Mouse (Mus musculus) MEL (cell line): ENCODE measurements at regions not wholly inside any gene's neighbourhood (a gene's known extent, or its start where the extent isn't known, plus 50 kb on each side); places are given as distances from the start of the nearest gene placed in this dataset.

Experiments used
- DNase-seq: peaks from one replicate; pipeline ENCODE4 v3.0.0; 2011; ENCODE audit warnings: low read depth, low spot score
- H3K27ac ChIP-seq: 2 replicates; pipeline ENCODE4 v1.5.1; 2012; ENCODE audit warnings: low read depth, mild to moderate bottlenecking, control low read depth, low read length, moderate library complexity; ENCODE audit not compliant: control insufficient read depth
- H3K27me3 ChIP-seq, 2 experiments: fragments of 150-350 bp in 1 of 2; sonication (generic) in 1 of 2; 2 replicates each; pipeline ENCODE4 v1.6.1; 2012; ENCODE audit warnings: low read length in 2 of 2, mild to moderate bottlenecking in 2 of 2, improper control_type of control experiment in 1 of 2, moderate library complexity in 1 of 2; ENCODE audit not compliant: insufficient read depth in 2 of 2, control insufficient read depth in 1 of 2
- H3K36me3 ChIP-seq, 2 experiments: 2 replicates each; pipeline ENCODE4 v1.6.1; 2012 to 2014; ENCODE audit warnings: low read length in 2 of 2, improper control_type of control experiment in 1 of 2, inconsistent platforms in 1 of 2, mild to moderate bottlenecking in 1 of 2; ENCODE audit not compliant: insufficient read depth in 2 of 2, control insufficient read depth in 1 of 2
- H3K4me1 ChIP-seq, 2 experiments: fragments of 150-350 bp in 1 of 2; sonication (generic) in 1 of 2; 2 replicates each; pipeline ENCODE4 v1.6.1; 2012; ENCODE audit warnings: low read length in 2 of 2, improper control_type of control experiment in 1 of 2, mild to moderate bottlenecking in 1 of 2; ENCODE audit not compliant: insufficient read depth in 2 of 2, control insufficient read depth in 1 of 2
- H3K4me3 ChIP-seq, 2 experiments: fragments of 150-350 bp in 1 of 2; sonication (generic) in 1 of 2; 2 replicates each; pipeline ENCODE4 v1.5.1; 2012; ENCODE audit warnings: low read depth in 2 of 2, low read length in 2 of 2, mild to moderate bottlenecking in 2 of 2, moderate library complexity in 2 of 2, control low read depth in 1 of 2, improper control_type of control experiment in 1 of 2; ENCODE audit not compliant: control insufficient read depth in 1 of 2, insufficient read depth in 1 of 2
- H3K79me2 ChIP-seq: 2 replicates; pipeline ENCODE4 v1.6.1; 2012; ENCODE audit warnings: mild to moderate bottlenecking, low read length, moderate library complexity; ENCODE audit not compliant: control insufficient read depth, poor library complexity, insufficient read depth
- H3K9ac ChIP-seq: 2 replicates; pipeline ENCODE4 v1.6.1; 2012; ENCODE audit warnings: low read depth, mild to moderate bottlenecking, control low read depth, low read length, moderate library complexity; ENCODE audit not compliant: control insufficient read depth, poor library complexity, severe bottlenecking
- H3K9me3 ChIP-seq: fragments of 150-350 bp; sonication (generic); replicated peaks from 2 replicates; pipeline ENCODE4 v1.6.1; 2012; ENCODE audit warnings: mild to moderate bottlenecking, low read length, improper control_type of control experiment, moderate library complexity; ENCODE audit not compliant: insufficient read depth
- CTCF ChIP-seq, 3 experiments: IDR thresholded peaks in 2 of 3; conservative IDR thresholded peaks in 1 of 3; 2 replicates each; pipeline ENCODE4 v1.5.1; 2011 to 2012; ENCODE audit warnings: low read length in 3 of 3, low read depth in 2 of 3, mild to moderate bottlenecking in 2 of 3, improper control_type of control experiment in 1 of 3, inconsistent platforms in 1 of 3, mixed read lengths in 1 of 3, moderate library complexity in 1 of 3; ENCODE audit not compliant: control insufficient read depth in 1 of 3, insufficient read depth in 1 of 3, poor library complexity in 1 of 3, severe bottlenecking in 1 of 3
- E2F4 ChIP-seq: IDR thresholded peaks from 2 replicates; pipeline ENCODE4 v1.6.1; 2011; ENCODE audit warnings: low read depth, low read length, improper control_type of control experiment, borderline replicate concordance
- ELF1 ChIP-seq: IDR thresholded peaks from 2 replicates; pipeline ENCODE4 v1.6.1; 2014; ENCODE audit warnings: low read depth, mild to moderate bottlenecking, inconsistent platforms, low read length, improper control_type of control experiment, moderate library complexity
- ETS1 ChIP-seq: IDR thresholded peaks from 2 replicates; pipeline ENCODE4 v1.6.1; 2012; ENCODE audit warnings: low read depth, mild to moderate bottlenecking, inconsistent platforms, low read length, improper control_type of control experiment, moderate library complexity
- GABPA ChIP-seq: IDR thresholded peaks from 2 replicates; pipeline ENCODE4 v1.6.1; 2012; ENCODE audit warnings: low read depth, mild to moderate bottlenecking, inconsistent platforms, low read length, improper control_type of control experiment, moderate library complexity
- MAX ChIP-seq: IDR thresholded peaks from 2 replicates; pipeline ENCODE4 v1.6.1; 2011; ENCODE audit warnings: low read length, improper control_type of control experiment
- MXI1 ChIP-seq: IDR thresholded peaks from 2 replicates; pipeline ENCODE4 v1.6.1; 2011; ENCODE audit warnings: mild to moderate bottlenecking, low read depth, low read length, improper control_type of control experiment
- RAD21 ChIP-seq: IDR thresholded peaks from 2 replicates; pipeline ENCODE4 v1.6.1; 2011; ENCODE audit warnings: mild to moderate bottlenecking, low read depth, low read length, improper control_type of control experiment
- RCOR1 ChIP-seq: IDR thresholded peaks from 2 replicates; pipeline ENCODE4 v1.6.1; 2012; ENCODE audit warnings: low read depth, mild to moderate bottlenecking, inconsistent platforms, low read length, improper control_type of control experiment
- SMC3 ChIP-seq: IDR thresholded peaks from 2 replicates; pipeline ENCODE4 v1.6.1; 2011; ENCODE audit warnings: low read depth, low read length, improper control_type of control experiment
- TAL1 ChIP-seq: IDR thresholded peaks from 2 replicates; pipeline ENCODE4 v1.6.1; 2012; ENCODE audit warnings: mild to moderate bottlenecking, inconsistent platforms, low read length, moderate library complexity, mixed read lengths
- TBP ChIP-seq: IDR thresholded peaks from 2 replicates; pipeline ENCODE4 v1.8.0; 2011; ENCODE audit warnings: low read depth, low read length, improper control_type of control experiment
- TCF12 ChIP-seq: IDR thresholded peaks from 2 replicates; pipeline ENCODE4 v1.6.1; 2014; ENCODE audit warnings: low read depth, mild to moderate bottlenecking, inconsistent platforms, low read length, improper control_type of control experiment, moderate library complexity
- UBTF ChIP-seq: IDR thresholded peaks from 2 replicates; pipeline ENCODE4 v1.6.1; 2012; ENCODE audit warnings: low read depth, mild to moderate bottlenecking, inconsistent platforms, low read length, improper control_type of control experiment, moderate library complexity, borderline replicate concordance; ENCODE audit not compliant: insufficient read depth
- USF2 ChIP-seq, 2 experiments: IDR thresholded peaks; 2 replicates each; pipeline ENCODE4 v1.6.1; 2011 to 2012; ENCODE audit warnings: improper control_type of control experiment in 2 of 2, low read length in 2 of 2, borderline replicate concordance in 1 of 2, inconsistent platforms in 1 of 2, low read depth in 1 of 2, mild to moderate bottlenecking in 1 of 2; ENCODE audit not compliant: insufficient read depth in 1 of 2
- ZMIZ1 ChIP-seq: IDR thresholded peaks from 2 replicates; pipeline ENCODE4 v1.6.1; 2012; ENCODE audit warnings: low read depth, mild to moderate bottlenecking, inconsistent platforms, low read length, improper control_type of control experiment, moderate library complexity
- ZNF384 ChIP-seq: IDR thresholded peaks from 2 replicates; pipeline ENCODE4 v1.6.1; 2012; ENCODE audit warnings: low read depth, mild to moderate bottlenecking, inconsistent platforms, low read length, improper control_type of control experiment

DNA sequence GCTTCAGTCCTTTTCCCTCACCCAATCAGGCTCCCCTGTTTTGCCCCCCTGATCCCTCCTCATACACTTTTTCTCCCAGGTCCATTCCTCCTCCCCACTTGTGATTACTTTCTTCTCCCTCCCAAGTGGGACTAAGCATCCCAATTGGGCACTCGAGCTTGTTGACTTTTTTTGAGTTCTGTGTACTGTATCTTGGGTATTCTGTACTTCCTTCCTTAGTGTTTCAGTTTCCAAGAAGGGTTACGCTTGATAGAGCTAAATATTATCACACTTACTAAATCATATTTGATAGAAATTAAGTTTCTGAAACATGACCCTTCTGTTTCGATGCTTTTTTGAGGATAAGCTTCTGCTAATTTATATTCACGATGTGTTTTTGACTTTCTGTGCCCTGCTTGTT lies 662.7 kb upstream of the Ddx18 start:
- no peak overlapping the region for H3K4me3 ChIP-seq
- H3K27ac ChIP-seq = no peak overlapping the region
- no peak for DNase-seq
- H3K9me3 ChIP-seq = no peaks in the 10 kb centered on the region
- H3K27me3 ChIP-seq = no peaks in the 10 kb centered on the region
- H3K9ac ChIP-seq = no peak overlapping the region
- TF ChIP-seq ETS1 (no peak), ELF1 (no peak), E2F4 (no peak), TBP (no peak), SMC3 (no peak), ZNF384 (no peak), CTCF (IDR thresholded peaks at IDR 0.05 in 2 of 3, conservative IDR thresholded peaks at IDR 0.05 in 1 of 3; ENCODE audit: control insufficient read depth in 1 of 3, insufficient read depth in 1 of 3, low read depth in 2 of 3, low read length in 3 of 3, poor library complexity in 1 of 3, severe bottlenecking in 1 of 3) (no peak), MXI1 (no peak), TCF12 (no peak), MAX (no peak), RAD21 (no peak), RCOR1 (no peak), TAL1 (no peak), UBTF (no peak)
- H3K36me3 ChIP-seq = no peaks in the 10 kb centered on the region
- no peaks in the 10 kb centered on the region for H3K79me2 ChIP-seq
- H3K4me1 ChIP-seq = no peaks in the 10 kb centered on the region

DNA sequence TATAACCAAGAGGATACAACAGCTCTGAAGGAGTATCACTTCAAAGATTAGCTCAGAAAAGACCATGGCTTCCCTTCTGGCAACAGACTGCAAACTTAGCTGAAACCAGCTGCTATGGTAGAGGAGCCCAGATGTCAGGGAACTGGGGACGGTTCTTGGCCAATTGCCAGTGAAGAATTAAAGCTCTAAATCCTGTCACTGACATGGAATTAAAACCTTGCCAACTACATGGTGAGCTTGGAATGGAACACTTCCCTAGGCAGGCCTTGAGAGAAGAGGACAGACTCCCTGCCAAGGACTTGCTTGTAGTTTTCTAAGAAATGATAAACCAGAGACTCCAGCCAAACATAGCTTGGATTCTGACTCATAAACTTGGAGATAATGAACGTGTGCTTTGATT lies 644.7 kb upstream of the Ddx18 start:
- Histone ChIP-seq H3K4me3 (no peak overlapping the region), H3K4me1 (no peaks in the 10 kb centered on the region)
- no peak for TF ChIP-seq MXI1
- no peak for TF ChIP-seq ZMIZ1
- TF ChIP-seq UBTF = no peak
- TF ChIP-seq, all 39 proteins: peak for 0
- no peak overlapping the region for H3K27ac ChIP-seq
- no peaks in the 10 kb centered on the region for H3K9me3 ChIP-seq
- H3K9ac ChIP-seq = no peak overlapping the region
- H3K27me3 ChIP-seq = no peaks in the 10 kb centered on the region
- H3K36me3 ChIP-seq = no peaks in the 10 kb centered on the region
- DNase-seq = no peak
- H3K79me2 ChIP-seq = no peaks in the 10 kb centered on the region

- no peak for TF ChIP-seq ETS1
- TF ChIP-seq CTCF (IDR thresholded peaks at IDR 0.05 in 2 of 3, conservative IDR thresholded peaks at IDR 0.05 in 1 of 3; ENCODE audit: control insufficient read depth in 1 of 3, insufficient read depth in 1 of 3, low read depth in 2 of 3, low read length in 3 of 3, poor library complexity in 1 of 3, severe bottlenecking in 1 of 3) = no peak
- no peak for TF ChIP-seq ELF1
- TF ChIP-seq GABPA = no peak
- no peak for TF ChIP-seq RAD21
- no peak for TF ChIP-seq USF2 (IDR thresholded peaks at IDR 0.05; ENCODE audit: borderline replicate concordance in 1 of 2, insufficient read depth in 1 of 2, low read depth in 1 of 2, low read length in 2 of 2)
- Histone ChIP-seq H3K9me3 (no peaks in the 10 kb centered on the region), H3K27me3 (no peaks in the 10 kb centered on the region), H3K27ac (no peak overlapping the region), H3K4me3 (no peak overlapping the region), H3K4me1 (no peaks in the 10 kb centered on the region), H3K9ac (no peak overlapping the region), H3K79me2 (no peaks in the 10 kb centered on the region), H3K36me3 (no peaks in the 10 kb centered on the region)
- no peak for DNase-seq
These were observed 640.8 kb upstream of the Ddx18 start for GRCm38 (mm10) chr1:122208619-122209018.
